Mouse (Mus musculus) kidney, adult 2 months (tissue): ENCODE data around the gene Abhd16a. TPM values are rescaled to one million over a fixed set of nuclear protein-coding genes. Genes with fewer than 3 reads are reported as not detected.

Experiments
- DNase-seq: peaks from one replicate; pipeline ENCODE4 v3.0.0; 2021
- H3K27ac ChIP-seq: fragments of 200-500 bp; 2 replicates; pipeline ENCODE4 v1.5.1; 2012; ENCODE audit warnings: low read depth, low read length, control low read depth, inconsistent platforms; ENCODE audit not compliant: insufficient read depth
- H3K27me3 ChIP-seq: fragments of 200-500 bp; replicated peaks from 2 replicates; pipeline ENCODE4 v1.6.1; 2012; ENCODE audit warnings: mild to moderate bottlenecking, moderate library complexity, low read length, inconsistent platforms; ENCODE audit not compliant: control insufficient read depth, insufficient read depth
- H3K36me3 ChIP-seq: fragments of 200-500 bp; 2 replicates; pipeline ENCODE4 v1.6.1; 2012; ENCODE audit warnings: mild to moderate bottlenecking, moderate library complexity, low read length, inconsistent platforms; ENCODE audit not compliant: control insufficient read depth, insufficient read depth
- H3K4me1 ChIP-seq: fragments of 200-500 bp; 2 replicates; pipeline ENCODE4 v1.6.1; 2011; ENCODE audit warnings: low read length; ENCODE audit not compliant: control insufficient read depth, insufficient read depth
- H3K4me3 ChIP-seq: fragments of 200-500 bp; 2 replicates; pipeline ENCODE4 v1.5.1; 2011; ENCODE audit warnings: mild to moderate bottlenecking, low read depth, low read length, control low read depth; ENCODE audit not compliant: insufficient read depth
- CTCF ChIP-seq: fragments of 200-500 bp; conservative IDR thresholded peaks from 2 replicates; pipeline ENCODE4 v1.5.1; 2011; ENCODE audit warnings: low read depth, mild to moderate bottlenecking, control low read depth, low read length, moderate library complexity, mixed read lengths; ENCODE audit not compliant: insufficient read depth, insufficient read length
- POLR2A ChIP-seq: fragments of 200-500 bp; IDR thresholded peaks from one replicate; pipeline ENCODE4 v1.6.1; 2011; ENCODE audit warnings: low read depth, low read length, control low read depth
- WGBS: fragments of 180-500 bp; shearing (Covaris S2); methylation state at CpG from one replicate; pipeline ENCODE4 v1.1.7; 2018; 5-methylcytosine and 5-hydroxymethylcytosine counted together
- polyA plus RNA-seq: library from polyadenylated mRNA; depleted of rRNA; stranded (reverse); fragments of >200 nt; gene quantifications from 2 replicates; pipeline ENCODE4 v1.2.3, GENCODE M21; 2012

The Abhd16a gene
- polyA plus RNA-seq, 1 experiment, result 156 TPM

- Histone ChIP-seq H3K36me3 (no peaks in the 10 kb centered on the region), H3K27ac (no peak overlapping the region; the same call in 1 of the 2 replicates), H3K4me3 (no peak overlapping the region), H3K4me1 (peaks cover 10% of the 10 kb centered on the region; the same call in 1 of the 2 replicates), H3K27me3 (no peaks in the 10 kb centered on the region)
- no peak for DNase-seq
- 60% methylated on average over 3 of the region's 3 CpGs for WGBS
- TF ChIP-seq CTCF (no peak), POLR2A (no peak)
Observed at GRCm38 (mm10) chr17:35132174-35132560, 43.1 kb downstream of the Abhd16a start.

- no peak for DNase-seq
- peaks cover 5% of the 10 kb centered on the region; the same call in 1 of the 2 replicates for H3K4me1 ChIP-seq
- no peaks in the 10 kb centered on the region for H3K36me3 ChIP-seq
- 93% methylated on average over 7 of the region's 7 CpGs for WGBS
- no peak for TF ChIP-seq POLR2A
- no peak for TF ChIP-seq CTCF
- no peaks in the 10 kb centered on the region for H3K27me3 ChIP-seq
- H3K4me3 ChIP-seq, result no peak overlapping the region
- H3K27ac ChIP-seq, result no peak overlapping the region
Observed at GRCm38 (mm10) chr17:35133517-35133916, 44.5 kb downstream of the Abhd16a start.

- TF ChIP-seq CTCF (no peak), POLR2A (peak; percentile 16)
- peak; percentile 96 for DNase-seq
- Histone ChIP-seq H3K27me3 (no peaks in the 10 kb centered on the region), H3K27ac (peak within 1 kb of the TSS; percentile 100), H3K4me3 (peak within 1 kb of the TSS; percentile 95), H3K36me3 (no peaks in the 10 kb centered on the region; the same call in 1 of the 2 replicates), H3K4me1 (peaks cover 5% of the 10 kb centered on the region; the same call in 1 of the 2 replicates)
- under 1% methylated on average over 66 of the region's 66 CpGs for WGBS
Observed at GRCm38 (mm10) chr17:35134801-35135590, 45.9 kb downstream of the Abhd16a start, which contains the start of gene Bag6. TSS of gene Bag6 (plus strand) at chr17:35135178.

- H3K4me1 ChIP-seq, result peaks cover 5% of the 10 kb centered on the region; the same call in 1 of the 2 replicates
- no peak for DNase-seq
- H3K27me3 ChIP-seq, result no peaks in the 10 kb centered on the region
- H3K4me3 ChIP-seq, result peak overlapping the region; percentile 95
- no peaks in the 10 kb centered on the region; the same call in 1 of the 2 replicates for H3K36me3 ChIP-seq
- under 1% methylated on average over 43 of the region's 43 CpGs for WGBS
- peak overlapping the region; percentile 100 for H3K27ac ChIP-seq
- TF ChIP-seq CTCF, result no peak
Observed at GRCm38 (mm10) chr17:35135591-35136320, 46.7 kb downstream of the Abhd16a start.

- peaks cover 15% of the 10 kb centered on the region for H3K36me3 ChIP-seq
- WGBS, result 92% methylated on average over 3 of the region's 3 CpGs
Observed at GRCm38 (mm10) chr17:35139269-35139668, 50.2 kb downstream of the Abhd16a start.

GRCm38 (mm10) chr17:35140490-35140996 is 51.5 kb downstream of the Abhd16a start:
- TF ChIP-seq POLR2A, result no peak
- TF ChIP-seq CTCF, result no peak
- Histone ChIP-seq H3K27me3 (no peaks in the 10 kb centered on the region), H3K4me3 (no peak overlapping the region), H3K4me1 (peaks cover 5% of the 10 kb centered on the region; the same call in 1 of the 2 replicates), H3K36me3 (peaks cover 17% of the 10 kb centered on the region), H3K27ac (no peak overlapping the region)
- WGBS, result 72% methylated on average over 16 of the region's 16 CpGs
- no peak for DNase-seq

More at GRCm38 (mm10) chr17:35139269-35139668, 50.2 kb downstream of the Abhd16a start:
- no peak for DNase-seq
- H3K27me3 ChIP-seq, result no peaks in the 10 kb centered on the region
- H3K27ac ChIP-seq, result no peak overlapping the region
- no peak overlapping the region for H3K4me3 ChIP-seq
- no peak for TF ChIP-seq CTCF
- TF ChIP-seq POLR2A, result no peak
- H3K4me1 ChIP-seq, result peaks cover 5% of the 10 kb centered on the region; the same call in 1 of the 2 replicates
